Mouse (Mus musculus): ENCODE measurements around the gene Smarcd2.

- TF ChIP-seq CTCF (IDR thresholded peaks at IDR 0.05; ENCODE audit: low read depth, low read length) (no peak), POLR2A (IDR thresholded peaks at IDR 0.05; ENCODE audit: insufficient read depth, low read length) (no peak), EP300 (IDR thresholded peaks at IDR 0.05; ENCODE audit: insufficient read depth, low read depth, low read length) (peak; percentile 82; the same call in 1 of the 2 replicates)
These were observed 3.7 kb downstream of the Smarcd2 start for GRCm38 (mm10) chr11:106269060-106269431.

Data from ES-Bruce4 (cell line).